Mouse (Mus musculus) heart, adult 2 months (tissue): ENCODE data around the gene Zfand3.

Experiments used
- CTCF ChIP-seq: fragments of 200-600 bp; IDR thresholded peaks from 2 replicates; pipeline ENCODE4 v1.8.1; 2022; ENCODE audit warnings: antibody characterized with exemption, mild to moderate bottlenecking, moderate library complexity
- POLR2A ChIP-seq: fragments of 200-500 bp; IDR thresholded peaks from 2 replicates; pipeline ENCODE4 v1.6.1; 2011; ENCODE audit warnings: mild to moderate bottlenecking, low read depth, low read length, control low read depth; ENCODE audit not compliant: insufficient read depth

DNA sequence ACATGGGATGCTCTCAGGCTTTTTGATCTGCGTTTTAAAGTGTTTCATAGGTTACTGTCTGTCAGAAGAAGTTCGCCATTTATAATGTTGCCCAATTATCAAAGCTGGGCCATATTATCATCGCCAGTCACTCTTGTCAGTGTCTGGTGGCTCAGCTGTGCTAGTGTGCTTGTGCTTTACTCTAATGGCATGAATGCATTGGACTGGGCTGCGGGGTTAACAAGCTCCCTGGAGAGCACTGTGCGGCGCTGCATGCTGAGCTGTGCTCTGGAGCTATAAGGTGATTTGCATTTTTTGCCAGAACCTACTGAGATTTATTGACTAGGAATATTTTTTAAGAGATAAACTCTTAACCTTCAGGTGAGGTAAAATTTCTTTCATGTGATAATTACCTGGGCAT, 145.4 kb downstream of the Zfand3 start:
- TF ChIP-seq CTCF, result no peak
- no peak for TF ChIP-seq POLR2A
